Mouse (Mus musculus) forebrain, embryonic 11.5 days (tissue): ENCODE data around the gene Ccdc169. TPM values are rescaled to one million over a fixed set of nuclear protein-coding genes. Genes with fewer than 3 reads are reported as not detected.

Experiments used
- ATAC-seq: fragments of 200-750 bp; cut with Nextera tagmentation; replicated peaks from 2 replicates; pipeline ENCODE4 v1.8.0; 2017; ENCODE audit warnings: moderate TSS enrichment; ENCODE audit not compliant: low FRiP score
- DNase-seq: peaks from one replicate; pipeline ENCODE4 v3.0.0-alpha.2; 2017; ENCODE audit warnings: low spot score
- H3K27ac ChIP-seq: fragments of 300-500 bp; sonication (generic); 2 replicates; pipeline ENCODE4 v1.5.1; 2014; ENCODE audit warnings: low read depth, low read length
- H3K27me3 ChIP-seq: fragments of 300-500 bp; sonication (generic); 2 replicates; pipeline ENCODE4 v1.6.1; 2014; ENCODE audit warnings: mild to moderate bottlenecking, low read length, mixed read lengths; ENCODE audit not compliant: control insufficient read depth, insufficient read depth
- H3K36me3 ChIP-seq: fragments of 300-500 bp; sonication (generic); 2 replicates; pipeline ENCODE4 v1.6.1; 2014; ENCODE audit warnings: mild to moderate bottlenecking, low read length, moderate library complexity, mixed read lengths; ENCODE audit not compliant: control insufficient read depth, insufficient read depth
- H3K4me1 ChIP-seq: fragments of 300-500 bp; sonication (generic); replicated peaks from 2 replicates; pipeline ENCODE4 v1.6.1; 2014; ENCODE audit warnings: low read length, mixed read lengths; ENCODE audit not compliant: control insufficient read depth, insufficient read depth
- H3K4me2 ChIP-seq: fragments of 300-500 bp; sonication (generic); 2 replicates; pipeline ENCODE4 v1.6.1; 2014; ENCODE audit warnings: low read depth, mild to moderate bottlenecking, low read length, moderate library complexity, mixed read lengths; ENCODE audit not compliant: severe bottlenecking
- H3K4me3 ChIP-seq: fragments of 300-500 bp; sonication (generic); 2 replicates; pipeline ENCODE4 v1.5.1; 2014; ENCODE audit warnings: low read depth, low read length
- H3K9ac ChIP-seq: fragments of 300-500 bp; sonication (generic); 2 replicates; pipeline ENCODE4 v1.6.1; 2014; ENCODE audit warnings: low read length
- H3K9me3 ChIP-seq: fragments of 300-500 bp; sonication (generic); 2 replicates; pipeline ENCODE4 v1.6.1; 2016; ENCODE audit warnings: low read length, mixed read lengths; ENCODE audit not compliant: control insufficient read depth
- WGBS: fragments of 180-500 bp; shearing (Covaris S2); extraction: QIAGEN DNeasy Blood & Tissue Kit; methylation state at CpG from one replicate; pipeline ENCODE4 v1.1.7; 2014; 5-methylcytosine and 5-hydroxymethylcytosine counted together
- microRNA-seq: library from miRNA; unstranded; fragments of <30 nt; microRNA quantifications from one replicate; pipeline ENCODE4, GENCODE M21; 2016; ENCODE audit not compliant: insufficient number of aligned reads
- polyA plus RNA-seq: library from polyadenylated mRNA; unstranded; fragments of >200 nt; fragmentation: Nextera tagmentation; extraction: Ambion mirVana; gene quantifications from 2 replicates; pipeline ENCODE4 v1.2.1, GENCODE M21; 2014

The Ccdc169 gene
- polyA plus RNA-seq, 1 experiment from 2014 or later, result 0.08 TPM

GRCm38 (mm10) chr3:55222502-55222901 is 85.4 kb downstream of the Ccdc169 start:
- DNase-seq, result no peak

More at GRCm38 (mm10) chr3:55222502-55222901, 85.4 kb downstream of the Ccdc169 start:
- Histone ChIP-seq H3K9ac (no peak overlapping the region), H3K36me3 (no peaks in the 10 kb centered on the region), H3K9me3 (no peaks in the 10 kb centered on the region), H3K4me3 (no peak overlapping the region), H3K4me2 (no peak overlapping the region), H3K27me3 (no peaks in the 10 kb centered on the region), H3K4me1 (peaks cover 10% of the 10 kb centered on the region; the same call in 1 of the 2 replicates), H3K27ac (no peak overlapping the region)
- 77% methylated on average over 2 of the region's 2 CpGs for WGBS
- no peak for ATAC-seq

Small RNA genes lying within 50 kb of the gene (microRNA-seq; reads per million reads assigned to microRNA genes)
- gene Gm22029, result not detected

Other genes starting within 250 kb of the Ccdc169 start
- 0.64 and 0.73 TPM in 2 replicates for gene Sertm1, start 221.5 kb upstream of the Ccdc169 start, polyA plus RNA-seq
- 3.6 TPM in 2 replicates for gene Ccna1, start 81.8 kb upstream of the Ccdc169 start, polyA plus RNA-seq
- gene Spg20, start 25.2 kb upstream of the Ccdc169 start, polyA plus RNA-seq, result 53.3 and 53.6 TPM in 2 replicates
- 0.11 TPM in 1 of 2 replicates, not detected in the other for gene Sohlh2, start 44.7 kb downstream of the Ccdc169 start, polyA plus RNA-seq
- 77.5 and 83.3 TPM in 2 replicates for gene Dclk1, start 105.0 kb downstream of the Ccdc169 start, polyA plus RNA-seq